Mouse (Mus musculus) MEL (cell line): ENCODE measurements around the gene Sema6d.

Experiments
- CTCF ChIP-seq, 3 experiments: IDR thresholded peaks in 2 of 3; conservative IDR thresholded peaks in 1 of 3; 2 replicates each; pipeline ENCODE4 v1.5.1; 2011 to 2012; ENCODE audit warnings: low read length in 3 of 3, low read depth in 2 of 3, mild to moderate bottlenecking in 2 of 3, improper control_type of control experiment in 1 of 3, inconsistent platforms in 1 of 3, mixed read lengths in 1 of 3, moderate library complexity in 1 of 3; ENCODE audit not compliant: control insufficient read depth in 1 of 3, insufficient read depth in 1 of 3, poor library complexity in 1 of 3, severe bottlenecking in 1 of 3
- GATA1 ChIP-seq: IDR thresholded peaks from 2 replicates; pipeline ENCODE4 v1.6.1; 2011; ENCODE audit warnings: low read depth, low read length, improper control_type of control experiment
- KAT2A ChIP-seq: conservative IDR thresholded peaks from 2 replicates; pipeline ENCODE4 v1.6.1; 2012; ENCODE audit warnings: low read depth, low read length, improper control_type of control experiment, inconsistent platforms
- POLR2A ChIP-seq, 2 experiments: IDR thresholded peaks; 2 replicates each; pipeline ENCODE4 v1.6.1; 2011 to 2012; ENCODE audit warnings: low read length in 2 of 2, mild to moderate bottlenecking in 2 of 2, control low read depth in 1 of 2, improper control_type of control experiment in 1 of 2, low read depth in 1 of 2, moderate library complexity in 1 of 2; ENCODE audit not compliant: control insufficient read depth in 1 of 2, insufficient read depth in 1 of 2, poor library complexity in 1 of 2
- RAD21 ChIP-seq: IDR thresholded peaks from 2 replicates; pipeline ENCODE4 v1.6.1; 2011; ENCODE audit warnings: mild to moderate bottlenecking, low read depth, low read length, improper control_type of control experiment

GRCm38 (mm10) chr2:124430708-124431107, 340.9 kb downstream of the Sema6d start:
- TF ChIP-seq POLR2A (IDR thresholded peaks at IDR 0.05; ENCODE audit: control insufficient read depth in 1 of 2, insufficient read depth in 1 of 2, low read depth in 1 of 2, low read length in 2 of 2, poor library complexity in 1 of 2) (no peak), KAT2A (no peak), GATA1 (no peak), RAD21 (no peak), CTCF (IDR thresholded peaks at IDR 0.05 in 2 of 3, conservative IDR thresholded peaks at IDR 0.05 in 1 of 3; ENCODE audit: control insufficient read depth in 1 of 3, insufficient read depth in 1 of 3, low read depth in 2 of 3, low read length in 3 of 3, poor library complexity in 1 of 3, severe bottlenecking in 1 of 3) (no peak)
